ENCODE assay signal across 9 mouse cellular contexts in the genomic region with DNA sequence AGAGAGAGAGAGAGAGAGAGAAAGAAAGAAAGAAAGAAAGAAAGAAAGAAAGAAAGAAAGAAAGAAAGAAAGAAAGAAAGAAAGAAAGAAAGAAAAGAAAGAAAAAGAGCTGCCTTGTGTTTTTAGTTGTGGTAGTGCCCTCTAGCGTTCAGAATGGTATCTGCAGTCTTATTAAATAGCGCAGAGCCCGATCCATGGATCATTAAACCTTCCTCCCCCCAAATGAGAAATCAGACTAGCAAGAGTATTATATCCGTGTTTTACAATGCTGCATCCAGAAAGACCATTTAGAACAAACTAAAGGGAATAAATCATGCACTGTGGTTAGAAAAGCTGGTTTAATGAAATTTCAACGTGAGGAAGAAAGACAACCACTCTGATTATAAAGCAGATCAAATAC. TPM values are rescaled to one million over a fixed set of nuclear protein-coding genes. Genes with fewer than 3 reads are reported as not detected.
DNase-seq lines count a peak whose midpoint lies in the region; ATAC-seq and TF ChIP-seq lines count a peak whose summit lies in the region.
"Had no signal": no experiment of that assay in that cellular context is flagged by ENCODE, and none has a peak within 500 bp of the region (broad histone marks: within the 10 kb centered on the region; RNA-seq: fewer than 3 reads in every experiment).

No protein-coding gene starts in this region.

- no peaks in the 10 kb centered on the region for H3K4me1 ChIP-seq in liver, adult 2 months (ENCODE audit: control insufficient read depth, insufficient read depth, low read length)

- no peaks in the 10 kb centered on the region for H3K79me2 ChIP-seq in liver, adult 2 months (ENCODE audit: control insufficient read depth, insufficient read depth, low read length)

- ATAC-seq in cerebellum, adult (ENCODE audit: insufficient number of reproducible peaks, low FRiP score, low TSS enrichment), result no peak

- no peak overlapping the region for H3K4me3 ChIP-seq in liver, adult 2 months (ENCODE audit: insufficient read depth, low read depth, low read length)

- no peak overlapping the region for H3K9ac ChIP-seq in liver, adult 2 months (ENCODE audit: low read depth, low read length)

- H3K27me3 ChIP-seq in liver, adult 2 months (ENCODE audit: control insufficient read depth, insufficient read depth, low read length), result 0 out of 2 replicates have a peak, but pooled peaks cover 3% of the 10 kb centered on the region

- no peak for TF ChIP-seq POLR2A in liver, adult 2 months (IDR thresholded peaks at IDR 0.05; ENCODE audit: extremely low read depth, insufficient read depth, low read length)

- TF ChIP-seq CTCF in liver, adult 2 months (IDR thresholded peaks at IDR 0.05; ENCODE audit: low read depth, low read length), result no peak

- 7% methylated on average over 5 of the region's 5 CpGs for WGBS in liver, adult 2 months

- H3K27ac ChIP-seq in liver, adult 2 months (replicated peaks; ENCODE audit: insufficient read depth, low read depth, low read length), result no peak overlapping the region
- H3K27ac ChIP-seq: macrophage had no signal

- DNase-seq in cerebellum, adult 18-20 months, result peak; percentile 5
- peak; percentile 14 for DNase-seq in liver, adult 2 months (ENCODE audit: extremely low read depth, low read depth, low spot score)
- no peak for DNase-seq in liver
- peak; percentile 74 for DNase-seq in embryo, embryonic 10.5 days (ENCODE audit: low spot score)
- DNase-seq in lung, postnatal 25 days (ENCODE audit: low spot score), result peak; percentile 7
- DNase-seq in spleen, postnatal 10 days (ENCODE audit: low spot score in 2 of 2), result no peak
- no peak for DNase-seq in thymus, postnatal 25 days

- H3K36me3 ChIP-seq in liver, adult 2 months (ENCODE audit: control insufficient read depth, insufficient read depth, low read length), result no peaks in the 10 kb centered on the region

RNA-seq across cellular contexts. Expression of a gene that starts 51.1 kb away (rescaled TPM):
- total RNA-seq in liver, adult 2 months (2014; rRNA removed), result 14.7 and 17.5 TPM in 2 replicates
- 14.0 and 14.3 TPM in 2 replicates for polyA plus RNA-seq in liver, adult 2 months (2012; rRNA removed)

Comparison
In these comparisons a context has a peak if more than half of its experiments do, and no peak if none do; other contexts are left out.
1. DNase-seq: peak in cerebellum, adult 18-20 months (2 of 2), liver, adult 2 months (single experiment), embryo, embryonic 10.5 days (single experiment) and lung, postnatal 25 days (single experiment); none in liver (single experiment), spleen, postnatal 10 days (0 of 2) and thymus, postnatal 25 days (single experiment).